8 mouse cellular contexts compared by ENCODE assay signal in the genomic region with DNA sequence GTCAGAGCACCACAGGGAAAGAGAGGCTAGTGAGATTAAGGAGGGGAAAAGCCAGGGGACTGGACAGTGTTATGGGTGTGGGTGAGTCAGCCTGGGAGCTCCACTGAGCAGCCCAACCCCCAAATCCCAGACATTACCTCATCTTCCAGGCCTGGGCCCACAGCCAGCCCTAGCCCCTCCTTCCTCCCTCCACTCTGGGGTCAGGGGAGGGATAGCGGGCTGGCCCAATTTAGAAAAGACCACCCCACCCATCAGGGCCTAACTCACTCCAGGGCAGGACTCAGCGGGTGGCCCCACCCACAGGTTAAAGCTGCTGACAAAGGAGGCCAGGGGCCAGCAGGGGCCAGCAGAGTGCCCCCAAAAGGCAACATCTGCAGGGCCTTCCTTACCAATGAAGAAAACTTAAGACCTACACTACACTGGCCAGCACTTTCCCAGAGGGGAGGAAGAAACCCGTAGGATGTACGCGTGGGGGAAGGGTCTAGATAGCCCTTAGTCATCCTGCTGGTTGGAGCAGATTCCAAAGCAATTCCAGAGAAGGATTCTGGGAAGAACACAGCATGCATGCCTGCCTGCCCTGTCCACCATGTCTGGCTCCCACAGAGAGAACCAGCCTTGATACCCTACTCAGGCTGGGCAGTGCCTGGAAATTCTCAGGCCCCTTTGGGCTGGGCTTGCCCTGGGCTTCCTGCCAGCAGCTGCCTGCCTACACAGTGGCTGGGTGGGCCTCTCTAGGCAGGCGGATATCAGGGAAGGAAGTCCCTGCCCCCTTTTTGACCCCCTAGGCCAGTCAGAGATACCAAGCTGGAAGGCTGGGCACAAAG. TPM values are rescaled to one million over a fixed set of nuclear protein-coding genes. Genes with fewer than 3 reads are reported as not detected.
DNase-seq lines count a peak whose midpoint lies in the region; ATAC-seq lines count a peak whose summit lies in the region.

No protein-coding gene starts in this region.

- no peak overlapping the region; the same call in 1 of the 2 replicates for H3K9ac ChIP-seq in forebrain, embryonic 16.5 days (replicated peaks; ENCODE audit: low read depth, low read length)
- no peak overlapping the region for H3K9ac ChIP-seq in limb, embryonic 15.5 days
- H3K9ac ChIP-seq in midbrain, embryonic 15.5 days: peak overlapping the region; percentile 6

- no peaks in the 10 kb centered on the region for H3K9me3 ChIP-seq in forebrain, embryonic 16.5 days (ENCODE audit: control insufficient read depth, low read length)
- no peaks in the 10 kb centered on the region for H3K9me3 ChIP-seq in hindbrain, embryonic 10.5 days
- no peaks in the 10 kb centered on the region for H3K9me3 ChIP-seq in limb, embryonic 15.5 days
- H3K9me3 ChIP-seq in midbrain, embryonic 15.5 days: no peaks in the 10 kb centered on the region

- ATAC-seq in forebrain, embryonic 16.5 days: peak; percentile 53
- peak; percentile 85 for ATAC-seq in limb, embryonic 15.5 days (ENCODE audit: insufficient number of reproducible peaks, low FRiP score, low TSS enrichment, low read depth)
- peak; percentile 35; the same call in 1 of the 2 replicates for ATAC-seq in midbrain, embryonic 15.5 days (replicated peaks)

- peak; percentile 91 for DNase-seq in 416B (ENCODE audit: low read depth)
- peak; percentile 80 for DNase-seq in adrenal gland, postnatal 10 days
- peak; percentile 51 for DNase-seq in hindbrain, embryonic 10.5 days (ENCODE audit: low spot score)
- DNase-seq in urinary bladder, postnatal 4 days (ENCODE audit: low spot score in 2 of 2): peak; percentile 90 to 93
- DNase-seq in thymus, postnatal 14 days: no peak

- 6% methylated on average over 5 of the region's 6 CpGs for WGBS in forebrain, embryonic 16.5 days
- WGBS in hindbrain, embryonic 10.5 days: 14% methylated on average over 6 of the region's 6 CpGs
- WGBS in limb, embryonic 15.5 days: 9% methylated on average over 6 of the region's 6 CpGs
- WGBS in midbrain, embryonic 15.5 days: 11% methylated on average over 6 of the region's 6 CpGs

- no peaks in the 10 kb centered on the region for H3K27me3 ChIP-seq in forebrain, embryonic 16.5 days (replicated peaks; ENCODE audit: control insufficient read depth, insufficient read depth, low read length)
- peaks cover 11% of the 10 kb centered on the region for H3K27me3 ChIP-seq in hindbrain, embryonic 10.5 days (ENCODE audit: insufficient read depth, poor library complexity, severe bottlenecking)
- no peaks in the 10 kb centered on the region for H3K27me3 ChIP-seq in limb, embryonic 15.5 days
- no peaks in the 10 kb centered on the region for H3K27me3 ChIP-seq in midbrain, embryonic 15.5 days (replicated peaks)

- no peak overlapping the region for H3K4me3 ChIP-seq in forebrain, embryonic 16.5 days (replicated peaks; ENCODE audit: low read length)
- H3K4me3 ChIP-seq in hindbrain, embryonic 10.5 days: peak overlapping the region; percentile 92
- peak overlapping the region; percentile 71 for H3K4me3 ChIP-seq in limb, embryonic 15.5 days
- no peak overlapping the region for H3K4me3 ChIP-seq in midbrain, embryonic 15.5 days

- H3K4me1 ChIP-seq in forebrain, embryonic 16.5 days (replicated peaks; ENCODE audit: control insufficient read depth, insufficient read depth, low read length): peaks cover 32% of the 10 kb centered on the region
- peaks cover 52% of the 10 kb centered on the region for H3K4me1 ChIP-seq in hindbrain, embryonic 10.5 days (replicated peaks)
- H3K4me1 ChIP-seq in limb, embryonic 15.5 days: peaks cover 45% of the 10 kb centered on the region
- H3K4me1 ChIP-seq in midbrain, embryonic 15.5 days: peaks cover 30% of the 10 kb centered on the region

- H3K36me3 ChIP-seq in forebrain, embryonic 16.5 days (ENCODE audit: control insufficient read depth, insufficient read depth): peaks cover 6% of the 10 kb centered on the region
- H3K36me3 ChIP-seq in hindbrain, embryonic 10.5 days: peaks cover 58% of the 10 kb centered on the region
- peaks cover 41% of the 10 kb centered on the region for H3K36me3 ChIP-seq in limb, embryonic 15.5 days
- peaks cover 21% of the 10 kb centered on the region for H3K36me3 ChIP-seq in midbrain, embryonic 15.5 days (replicated peaks)

- no peak overlapping the region for H3K4me2 ChIP-seq in forebrain, embryonic 16.5 days (ENCODE audit: low read length)
- H3K4me2 ChIP-seq in limb, embryonic 15.5 days: peak overlapping the region; percentile 88
- H3K4me2 ChIP-seq in midbrain, embryonic 15.5 days: peak overlapping the region; percentile 87

- peak overlapping the region; percentile 49; the same call in 1 of the 2 replicates for H3K27ac ChIP-seq in forebrain, embryonic 16.5 days (ENCODE audit: low read length)
- H3K27ac ChIP-seq in hindbrain, embryonic 10.5 days: peak overlapping the region; percentile 96
- peak overlapping the region; percentile 84 for H3K27ac ChIP-seq in limb, embryonic 15.5 days
- H3K27ac ChIP-seq in midbrain, embryonic 15.5 days: peak overlapping the region; percentile 66

RNA-seq across cellular contexts. Expression of gene Pdlim7, which starts 2.6 kb away (rescaled TPM):
- 10 to 100 TPM; 31.6 to 39.4 TPM for total RNA-seq in adrenal gland, postnatal 10 days (2021)
- polyA plus RNA-seq in forebrain, embryonic 16.5 days (2015; fragmentation: Nextera tagmentation; extraction: Ambion mirVana): 132 and 147 TPM in 2 replicates
- polyA plus RNA-seq in hindbrain, embryonic 10.5 days (2016; fragmentation: Nextera tagmentation; extraction: Ambion mirVana): 194 and 221 TPM in 2 replicates
- polyA plus RNA-seq in limb, embryonic 15.5 days (2015; fragmentation: Nextera tagmentation; extraction: Ambion mirVana): 147 and 213 TPM in 2 replicates
- polyA plus RNA-seq in midbrain, embryonic 15.5 days (2015; fragmentation: Nextera tagmentation; extraction: Ambion mirVana): 167 and 171 TPM in 2 replicates

RNA-seq across cellular contexts. Expression of gene Dok3, which starts 18.2 kb away (rescaled TPM):
- 1 to 10 TPM; 5.0 to 5.1 TPM for total RNA-seq in adrenal gland, postnatal 10 days (2021)
- polyA plus RNA-seq in forebrain, embryonic 16.5 days (2015; fragmentation: Nextera tagmentation; extraction: Ambion mirVana): 3.1 and 4.6 TPM in 2 replicates
- 3.5 and 3.9 TPM in 2 replicates for polyA plus RNA-seq in hindbrain, embryonic 10.5 days (2016; fragmentation: Nextera tagmentation; extraction: Ambion mirVana)
- polyA plus RNA-seq in limb, embryonic 15.5 days (2015; fragmentation: Nextera tagmentation; extraction: Ambion mirVana): 4.7 and 5.7 TPM in 2 replicates
- 5.6 and 6.4 TPM in 2 replicates for polyA plus RNA-seq in midbrain, embryonic 15.5 days (2015; fragmentation: Nextera tagmentation; extraction: Ambion mirVana)

RNA-seq across cellular contexts. Expression of gene Dbn1, which starts 23.0 kb away (rescaled TPM):
- 10 to 100 TPM; 32.1 to 41.6 TPM for total RNA-seq in adrenal gland, postnatal 10 days (2021)
- polyA plus RNA-seq in forebrain, embryonic 16.5 days (2015; fragmentation: Nextera tagmentation; extraction: Ambion mirVana): 792 and 816 TPM in 2 replicates
- polyA plus RNA-seq in hindbrain, embryonic 10.5 days (2016; fragmentation: Nextera tagmentation; extraction: Ambion mirVana): 420 and 518 TPM in 2 replicates
- 162 and 172 TPM in 2 replicates for polyA plus RNA-seq in limb, embryonic 15.5 days (2015; fragmentation: Nextera tagmentation; extraction: Ambion mirVana)
- 622 and 645 TPM in 2 replicates for polyA plus RNA-seq in midbrain, embryonic 15.5 days (2015; fragmentation: Nextera tagmentation; extraction: Ambion mirVana)

RNA-seq across cellular contexts. Expression of gene Ddx41, which starts 25.6 kb away (rescaled TPM):
- 10 to 100 TPM; 38.5 to 39.9 TPM for total RNA-seq in adrenal gland, postnatal 10 days (2021)
- 67.3 and 70.6 TPM in 2 replicates for polyA plus RNA-seq in forebrain, embryonic 16.5 days (2015; fragmentation: Nextera tagmentation; extraction: Ambion mirVana)
- 85.2 and 88.2 TPM in 2 replicates for polyA plus RNA-seq in hindbrain, embryonic 10.5 days (2016; fragmentation: Nextera tagmentation; extraction: Ambion mirVana)
- polyA plus RNA-seq in limb, embryonic 15.5 days (2015; fragmentation: Nextera tagmentation; extraction: Ambion mirVana): 56.1 and 56.7 TPM in 2 replicates
- polyA plus RNA-seq in midbrain, embryonic 15.5 days (2015; fragmentation: Nextera tagmentation; extraction: Ambion mirVana): 61.2 and 63.6 TPM in 2 replicates

RNA-seq across cellular contexts. Expression of gene Prr7, which starts 46.8 kb away (rescaled TPM):
- total RNA-seq in adrenal gland, postnatal 10 days (2021): 1 to 10 TPM; 3.7 to 4.2 TPM
- 4.1 and 4.3 TPM in 2 replicates for polyA plus RNA-seq in forebrain, embryonic 16.5 days (2015; fragmentation: Nextera tagmentation; extraction: Ambion mirVana)
- 0.69 and 1.0 TPM in 2 replicates for polyA plus RNA-seq in hindbrain, embryonic 10.5 days (2016; fragmentation: Nextera tagmentation; extraction: Ambion mirVana)
- polyA plus RNA-seq in limb, embryonic 15.5 days (2015; fragmentation: Nextera tagmentation; extraction: Ambion mirVana): 0.38 and 1.2 TPM in 2 replicates
- polyA plus RNA-seq in midbrain, embryonic 15.5 days (2015; fragmentation: Nextera tagmentation; extraction: Ambion mirVana): 5.5 and 5.7 TPM in 2 replicates

Comparison
In these comparisons a context has a peak if more than half of its experiments do, and no peak if none do; other contexts are left out.
1. ATAC-seq: peak in every context shown above with its lines; median percentile 85 in limb, embryonic 15.5 days; 53 in forebrain, embryonic 16.5 days; 35 in midbrain, embryonic 15.5 days.
2. H3K4me3 ChIP-seq: peak in hindbrain, embryonic 10.5 days (single experiment) and limb, embryonic 15.5 days (single experiment); none in forebrain, embryonic 16.5 days (single experiment) and midbrain, embryonic 15.5 days (single experiment).
3. Peak in every context shown above with its lines, with median percentiles within 50 percentile points of each other: H3K27ac ChIP-seq.